Comparison of ENCODE assay signal across 7 mouse cellular contexts in genomic region chr7:45367020-45367880, GRCm38 (mm10). TPM values are rescaled to one million over a fixed set of nuclear protein-coding genes. Genes with fewer than 3 reads are reported as not detected.
A peak's percentile ranks its signal among the peaks of the same experiment; 100 is the strongest.
DNase-seq lines count a peak whose midpoint lies in the region; ATAC-seq and TF ChIP-seq lines count a peak whose summit lies in the region.

No protein-coding gene starts in this region.

- under 1% methylated on average over 69 of the region's 70 CpGs for WGBS in intestine, postnatal 0 days
- WGBS in midbrain, embryonic 12.5 days, result under 1% methylated on average over 70 of the region's 70 CpGs
- WGBS in small intestine, adult 2 months, result under 1% methylated on average over 70 of the region's 70 CpGs

- TF ChIP-seq POLR2A in small intestine, adult 2 months (IDR thresholded peaks at IDR 0.05; ENCODE audit: low read depth, low read length), result no peak; the same call in 1 of the 2 replicates

- H3K4me2 ChIP-seq in intestine, postnatal 0 days (replicated peaks; ENCODE audit: low read depth), result peak overlapping the region; percentile 99
- H3K4me2 ChIP-seq in midbrain, embryonic 12.5 days (replicated peaks), result peak overlapping the region; percentile 77

- H3K9me3 ChIP-seq in intestine, postnatal 0 days (ENCODE audit: control insufficient read depth), result no peaks in the 10 kb centered on the region
- no peaks in the 10 kb centered on the region for H3K9me3 ChIP-seq in midbrain, embryonic 12.5 days

- H3K9ac ChIP-seq in intestine, postnatal 0 days (ENCODE audit: low read depth, low read length), result peak overlapping the region; percentile 34
- H3K9ac ChIP-seq in midbrain, embryonic 12.5 days (replicated peaks), result peak overlapping the region; percentile 89

- peak; percentile 86 for ATAC-seq in intestine, postnatal 0 days
- ATAC-seq in midbrain, embryonic 12.5 days (ENCODE audit: low FRiP score, low read depth), result peak; percentile 87

- H3K36me3 ChIP-seq in intestine, postnatal 0 days (ENCODE audit: control insufficient read depth, insufficient read depth), result no peaks in the 10 kb centered on the region
- H3K36me3 ChIP-seq in midbrain, embryonic 12.5 days, result peaks cover 7% of the 10 kb centered on the region; the same call in 1 of the 2 replicates
- no peaks in the 10 kb centered on the region for H3K36me3 ChIP-seq in small intestine, adult 2 months (ENCODE audit: control insufficient read depth, insufficient read depth, low read length)

- peak overlapping the region; percentile 46 for H3K27ac ChIP-seq in intestine, postnatal 0 days (ENCODE audit: low read depth, low read length)
- H3K27ac ChIP-seq in midbrain, embryonic 12.5 days (replicated peaks), result peak overlapping the region; percentile 71
- peak overlapping the region; percentile 11; the same call in 1 of the 2 replicates for H3K27ac ChIP-seq in small intestine, adult 2 months (ENCODE audit: insufficient read depth, low read depth, low read length)

- peaks cover 40% of the 10 kb centered on the region for H3K27me3 ChIP-seq in intestine, postnatal 0 days (replicated peaks; ENCODE audit: control insufficient read depth, insufficient read depth, low read length)
- peaks cover 63% of the 10 kb centered on the region for H3K27me3 ChIP-seq in midbrain, embryonic 12.5 days
- H3K27me3 ChIP-seq in small intestine, adult 2 months (ENCODE audit: control insufficient read depth, insufficient read depth, low read length), result peaks cover 30% of the 10 kb centered on the region

- peaks cover 4% of the 10 kb centered on the region; the same call in 1 of the 2 replicates for H3K4me1 ChIP-seq in intestine, postnatal 0 days (replicated peaks; ENCODE audit: control insufficient read depth, insufficient read depth, low read length)
- peaks cover 45% of the 10 kb centered on the region for H3K4me1 ChIP-seq in midbrain, embryonic 12.5 days
- peaks cover 25% of the 10 kb centered on the region for H3K4me1 ChIP-seq in small intestine, adult 2 months (ENCODE audit: control insufficient read depth, insufficient read depth, insufficient read length, low read length)

- peak; percentile 85 for TF ChIP-seq CTCF in intestine, postnatal 0 days (IDR thresholded peaks at IDR 0.05; ENCODE audit: low read depth)
- TF ChIP-seq CTCF in small intestine, adult 2 months (IDR thresholded peaks at IDR 0.05; ENCODE audit: extremely low read depth, insufficient read length, insufficient replicate concordance, low read depth, low read length), result peak; percentile 59

- peak; percentile 95 for DNase-seq in adrenal gland, adult 8-10 months
- peak; percentile 99 for DNase-seq in embryo, embryonic 9.5 days (ENCODE audit: extremely low spot score)
- DNase-seq in gonadal fat pad, adult 2 months (ENCODE audit: low read depth), result peak; percentile 38
- DNase-seq in left cerebral cortex, postnatal 4 days, result peak; percentile 98

- intact Hi-C loops in left cerebral cortex, postnatal 4 days (cut with DNase I), result no loop called here

- peak overlapping the region; percentile 56 for H3K4me3 ChIP-seq in intestine, postnatal 0 days (ENCODE audit: low read depth, low read length)
- peak overlapping the region; percentile 87 for H3K4me3 ChIP-seq in midbrain, embryonic 12.5 days
- peak overlapping the region; percentile 72 for H3K4me3 ChIP-seq in small intestine, adult 2 months (ENCODE audit: low read depth, low read length)

RNA-seq across cellular contexts. Expression of gene Ppfia3, which starts 0.4 kb away (rescaled TPM):
- 1 to 10 TPM; 2.8 to 7.2 (median 4.7) TPM for total RNA-seq in adrenal gland, adult 8-10 months (2022)
- 3.0 and 3.1 TPM in 2 replicates for polyA plus RNA-seq in gonadal fat pad, adult 2 months (2012; rRNA removed)
- 24.5 and 24.8 TPM in 2 replicates for polyA plus RNA-seq in intestine, postnatal 0 days (2015; fragmentation: Nextera tagmentation; extraction: Ambion mirVana)
- 100 to 1,000 TPM; 106 to 108 TPM for total RNA-seq in left cerebral cortex, postnatal 4 days (2021)
- 15.0 and 15.4 TPM in 2 replicates for polyA plus RNA-seq in midbrain, embryonic 12.5 days (2016; fragmentation: Nextera tagmentation; extraction: Ambion mirVana)
- 15.4 and 63.9 TPM in 2 replicates for polyA plus RNA-seq in small intestine, adult 2 months (2012; rRNA removed)

RNA-seq across cellular contexts. Expression of gene Lin7b, which starts 3.1 kb away (rescaled TPM):
- 10 to 100 TPM in 2 of 4 experiments, 1 to 10 TPM in 2; 1.8 to 14.1 (median 7.6) TPM for total RNA-seq in adrenal gland, adult 8-10 months (2022)
- polyA plus RNA-seq in gonadal fat pad, adult 2 months (2012; rRNA removed), result 5.7 and 7.2 TPM in 2 replicates
- 3.4 TPM in 2 replicates for polyA plus RNA-seq in intestine, postnatal 0 days (2015; fragmentation: Nextera tagmentation; extraction: Ambion mirVana)
- 10 to 100 TPM; 60.4 to 68.3 TPM for total RNA-seq in left cerebral cortex, postnatal 4 days (2021)
- 2.6 and 2.9 TPM in 2 replicates for polyA plus RNA-seq in midbrain, embryonic 12.5 days (2016; fragmentation: Nextera tagmentation; extraction: Ambion mirVana)
- 2.9 and 4.0 TPM in 2 replicates for polyA plus RNA-seq in small intestine, adult 2 months (2012; rRNA removed)

RNA-seq across cellular contexts. Expression of gene Snrnp70, which starts 28.3 kb away (rescaled TPM):
- 100 to 1,000 TPM; 232 to 563 (median 376) TPM for total RNA-seq in adrenal gland, adult 8-10 months (2022)
- 216 and 217 TPM in 2 replicates for polyA plus RNA-seq in gonadal fat pad, adult 2 months (2012; rRNA removed)
- polyA plus RNA-seq in intestine, postnatal 0 days (2015; fragmentation: Nextera tagmentation; extraction: Ambion mirVana), result 81.3 and 85.5 TPM in 2 replicates
- 100 to 1,000 TPM; 453 to 460 TPM for total RNA-seq in left cerebral cortex, postnatal 4 days (2021)
- 294 and 300 TPM in 2 replicates for polyA plus RNA-seq in midbrain, embryonic 12.5 days (2016; fragmentation: Nextera tagmentation; extraction: Ambion mirVana)
- 73.2 and 122 TPM in 2 replicates for polyA plus RNA-seq in small intestine, adult 2 months (2012; rRNA removed)

RNA-seq across cellular contexts. Expression of gene Hrc, which starts 32.2 kb away (rescaled TPM):
- total RNA-seq in adrenal gland, adult 8-10 months (2022), result under 1 TPM; 0.09 to 0.31 (median 0.26) TPM
- polyA plus RNA-seq in gonadal fat pad, adult 2 months (2012; rRNA removed), result 0.42 and 0.48 TPM in 2 replicates
- 0.76 and 0.88 TPM in 2 replicates for polyA plus RNA-seq in intestine, postnatal 0 days (2015; fragmentation: Nextera tagmentation; extraction: Ambion mirVana)
- total RNA-seq in left cerebral cortex, postnatal 4 days (2021), result under 1 TPM; 0.36 to 0.38 TPM
- polyA plus RNA-seq in midbrain, embryonic 12.5 days (2016; fragmentation: Nextera tagmentation; extraction: Ambion mirVana), result 0.24 TPM in 1 of 2 replicates, not detected in the other
- 0.14 and 0.46 TPM in 2 replicates for polyA plus RNA-seq in small intestine, adult 2 months (2012; rRNA removed)

RNA-seq across cellular contexts. Expression of gene Trpm4, which starts 33.7 kb away (rescaled TPM):
- total RNA-seq in adrenal gland, adult 8-10 months (2022), result 10 to 100 TPM in 2 of 4 experiments, 1 to 10 TPM in 2; 5.8 to 19.1 (median 10.4) TPM
- polyA plus RNA-seq in gonadal fat pad, adult 2 months (2012; rRNA removed), result 41.6 and 48.8 TPM in 2 replicates
- 49.4 and 55.1 TPM in 2 replicates for polyA plus RNA-seq in intestine, postnatal 0 days (2015; fragmentation: Nextera tagmentation; extraction: Ambion mirVana)
- 10 to 100 TPM; 32.1 to 33.8 TPM for total RNA-seq in left cerebral cortex, postnatal 4 days (2021)
- 7.9 and 8.2 TPM in 2 replicates for polyA plus RNA-seq in midbrain, embryonic 12.5 days (2016; fragmentation: Nextera tagmentation; extraction: Ambion mirVana)
- polyA plus RNA-seq in small intestine, adult 2 months (2012; rRNA removed), result 101 and 257 TPM in 2 replicates

Comparison
In these comparisons a context has a peak if more than half of its experiments do, and no peak if none do; other contexts are left out.
1. Peak in every context shown above with its lines: DNase-seq, ATAC-seq, H3K4me3 ChIP-seq and H3K27ac ChIP-seq.
2. DNase-seq: peak in every context shown above with its lines; median percentile 99 in embryo, embryonic 9.5 days; 98 in left cerebral cortex, postnatal 4 days; 95 in adrenal gland, adult 8-10 months; 38 in gonadal fat pad, adult 2 months.
3. H3K27ac ChIP-seq: peak in every context shown above with its lines; median percentile 71 in midbrain, embryonic 12.5 days; 46 in intestine, postnatal 0 days; 11 in small intestine, adult 2 months.